Mouse (Mus musculus) heart, postnatal 36 days (tissue): ENCODE data around the gene Mapk8ip3. TPM values are rescaled to one million over a fixed set of nuclear protein-coding genes. Genes with fewer than 3 reads are reported as not detected.
"Not testable (repeated sequence)": the region's sequence is repeated elsewhere in the genome, so short reads cannot be mapped to it uniquely, and the experiment has no call there.

ENCODE experiments used
- DNase-seq, 2 experiments: peaks; one replicate each; pipeline ENCODE4 v3.0.0; 2021 to 2022
- intact Hi-C: fragments of 180-260 bp; cut with DNase I; formaldehyde crosslinking; loops from one replicate; pipeline ENCODE4 v1.15.1; 2025
- total RNA-seq, 2 experiments: library from RNA; stranded (reverse); gene quantifications; 2 replicates each; pipeline ENCODE4 v1.2.3; 2021

Mapk8ip3 gene
- total RNA-seq: 10 to 100 TPM; 58.9 to 63.0 TPM

GRCm38 (mm10) chr17:24936259-24937237, at the start of gene Mapk8ip3:
TSS of gene Mapk8ip3 (minus strand) at chr17:24936977.
- DNase-seq: peak; percentile 96 to 97
- intact Hi-C loops: loop anchor here (2.0 to 5.0 kb wide), 4 partner anchors 24 to 251 kb away; partner anchors contain the start of genes Cramp1l, Fahd1, Jpt2 and Unkl

GRCm38 (mm10) chr17:24960852-24961715, 24.3 kb upstream of the Mapk8ip3 start:
- intact Hi-C loops: loop anchor here (2.0 kb wide), 2 partner anchors 24 to 54 kb away; partner anchors contain the start of genes Cramp1l and Mapk8ip3
- DNase-seq: no peak

GRCm38 (mm10) chr17:24960135-24960851, 23.5 kb upstream of the Mapk8ip3 start, which contains the start of gene Jpt2:
TSS of gene Jpt2 (minus strand) at chr17:24960689.
- intact Hi-C loops: loop anchor here (2.0 kb wide), 2 partner anchors 23 to 55 kb away; partner anchors contain the start of genes Cramp1l and Mapk8ip3
- DNase-seq: peak; percentile 94 to 96

- no peak for DNase-seq
- intact Hi-C loops: no loop called here
Measured at GRCm38 (mm10) chr17:24959371-24959770, 22.6 kb upstream of the Mapk8ip3 start.

- intact Hi-C loops: no loop called here
- DNase-seq: no peak
Measured at GRCm38 (mm10) chr17:24953291-24953690, 16.5 kb upstream of the Mapk8ip3 start.

GRCm38 (mm10) chr17:24950671-24951070, 13.9 kb upstream of the Mapk8ip3 start:
- no peak for DNase-seq
- intact Hi-C loops: no loop called here

GRCm38 (mm10) chr17:24948204-24948603, 11.4 kb upstream of the Mapk8ip3 start:
- DNase-seq: no peak
- intact Hi-C loops: loop anchor here (10.0 kb wide), 1 partner anchor 417 kb away; the partner anchor contains the start of genes Tpsb2 and Tpsg1

- DNase-seq: not testable (repeated sequence)
- intact Hi-C loops: loop anchor here (2.0 to 10.0 kb wide), 2 partner anchors 341 to 421 kb away; partner anchors contain the start of genes Tpsb2 and Tpsg1
Measured at GRCm38 (mm10) chr17:24943589-24943988, 6.8 kb upstream of the Mapk8ip3 start.

GRCm38 (mm10) chr17:24943036-24943435, 6.3 kb upstream of the Mapk8ip3 start:
- intact Hi-C loops: loop anchor here (2.0 to 10.0 kb wide), 2 partner anchors 342 to 422 kb away; partner anchors contain the start of genes Tpsb2 and Tpsg1

GRCm38 (mm10) chr17:24942453-24942852, 5.7 kb upstream of the Mapk8ip3 start:
- peak; percentile 35 to 47 for DNase-seq

More at GRCm38 (mm10) chr17:24943036-24943435, 6.3 kb upstream of the Mapk8ip3 start:
- no peak for DNase-seq

GRCm38 (mm10) chr17:24937266-24937665, 489 bp upstream of the Mapk8ip3 start:
- intact Hi-C loops: loop anchor here (2.0 to 5.0 kb wide), 4 partner anchors 24 to 250 kb away; partner anchors contain the start of genes Cramp1l, Fahd1, Jpt2 and Unkl
- DNase-seq: no peak

More at GRCm38 (mm10) chr17:24942453-24942852, 5.7 kb upstream of the Mapk8ip3 start:
- intact Hi-C loops: loop anchor here (2.0 to 10.0 kb wide), 2 partner anchors 342 to 422 kb away; partner anchors contain the start of genes Tpsb2 and Tpsg1

- DNase-seq: no peak
- intact Hi-C loops: loop anchor here (2.0 to 5.0 kb wide), 4 partner anchors 25 to 252 kb away; partner anchors contain the start of genes Cramp1l, Fahd1, Jpt2 and Unkl
Measured at GRCm38 (mm10) chr17:24935666-24936065, 1.1 kb downstream of the Mapk8ip3 start.

GRCm38 (mm10) chr17:24934926-24935325, 1.9 kb downstream of the Mapk8ip3 start:
- intact Hi-C loops: loop anchor here (5.0 kb wide), 2 partner anchors 83 to 252 kb away; partner anchors contain the start of genes Fahd1 and Unkl

GRCm38 (mm10) chr17:24933163-24933562, 3.6 kb downstream of the Mapk8ip3 start:
- intact Hi-C loops: no loop called here
- no peak for DNase-seq

More at GRCm38 (mm10) chr17:24934926-24935325, 1.9 kb downstream of the Mapk8ip3 start:
- no peak for DNase-seq

- no peak for DNase-seq
- intact Hi-C loops: no loop called here
Measured at GRCm38 (mm10) chr17:24932431-24932830, 4.3 kb downstream of the Mapk8ip3 start.

- no peak for DNase-seq
Measured at GRCm38 (mm10) chr17:24929506-24929905, 7.3 kb downstream of the Mapk8ip3 start.

GRCm38 (mm10) chr17:24923246-24923645, 13.5 kb downstream of the Mapk8ip3 start:
- DNase-seq: no peak
- intact Hi-C loops: no loop called here

More at GRCm38 (mm10) chr17:24929506-24929905, 7.3 kb downstream of the Mapk8ip3 start:
- intact Hi-C loops: no loop called here

GRCm38 (mm10) chr17:24913984-24914383, 22.8 kb downstream of the Mapk8ip3 start:
- intact Hi-C loops: no loop called here
- DNase-seq: no peak

- intact Hi-C loops: no loop called here
- DNase-seq: no peak
Measured at GRCm38 (mm10) chr17:24907591-24907990, 29.2 kb downstream of the Mapk8ip3 start.
